Mouse (Mus musculus): Measurements from ENCODE around the gene Kif5c. TPM values are rescaled to one million over a fixed set of nuclear protein-coding genes. Genes with fewer than 3 reads are reported as not detected.

Gene Kif5c
- polyA plus RNA-seq, 1 experiment, result 3.4 TPM

DNA sequence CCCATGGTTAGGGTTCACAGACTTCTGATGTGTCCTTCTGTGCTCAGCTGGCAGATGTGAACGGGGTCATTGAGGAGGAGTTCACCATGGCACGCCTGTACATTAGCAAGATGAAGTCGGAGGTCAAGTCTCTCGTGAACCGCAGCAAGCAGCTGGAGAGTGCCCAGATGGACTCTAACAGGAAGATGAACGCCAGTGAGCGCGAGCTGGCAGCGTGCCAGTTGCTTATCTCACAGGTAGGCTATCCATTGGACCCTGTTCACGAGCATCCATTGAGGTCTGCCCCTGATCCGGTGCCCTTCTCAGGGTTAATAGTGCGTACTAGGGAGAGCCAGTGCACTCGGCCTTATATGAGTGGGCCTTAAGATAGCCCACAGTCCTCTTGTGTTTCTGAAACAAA lies 116.3 kb downstream of the Kif5c start:
- no peaks in the 10 kb centered on the region for H3K79me3 ChIP-seq (ENCODE audit: low read depth)
- no peak for TF ChIP-seq CEBPB (IDR thresholded peaks at IDR 0.05; ENCODE audit: low read depth)
- no peak for TF ChIP-seq MYOD1 (IDR thresholded peaks at IDR 0.05; ENCODE audit: control insufficient read depth, insufficient read length, low read depth)
- no peak for TF ChIP-seq CTCF (IDR thresholded peaks at IDR 0.05; ENCODE audit: control insufficient read depth, insufficient read depth, insufficient read length)
- TF ChIP-seq USF1 (IDR thresholded peaks at IDR 0.05; ENCODE audit: low read depth), result no peak
- TF ChIP-seq FOSL1 (IDR thresholded peaks at IDR 0.05; ENCODE audit: insufficient read depth, low read length, poor library complexity, severe bottlenecking), result no peak
- no peak for TF ChIP-seq MAX (IDR thresholded peaks at IDR 0.05)
- no peak for TF ChIP-seq MYOG (IDR thresholded peaks at IDR 0.05; ENCODE audit: control insufficient read depth, extremely low read depth, insufficient read length)
- H3K79me2 ChIP-seq (ENCODE audit: control insufficient read depth, insufficient read depth), result no peaks in the 10 kb centered on the region
- H3K36me3 ChIP-seq (ENCODE audit: control insufficient read depth, insufficient read depth), result no peaks in the 10 kb centered on the region
- H3K4me3 ChIP-seq (ENCODE audit: insufficient read depth, poor library complexity, severe bottlenecking), result no peak overlapping the region
- no peaks in the 10 kb centered on the region for H3K27me3 ChIP-seq (ENCODE audit: control insufficient read depth, insufficient read depth, insufficient read length)
- H3ac ChIP-seq (ENCODE audit: control insufficient read depth, insufficient read length, low read depth), result no peak overlapping the region

DNA sequence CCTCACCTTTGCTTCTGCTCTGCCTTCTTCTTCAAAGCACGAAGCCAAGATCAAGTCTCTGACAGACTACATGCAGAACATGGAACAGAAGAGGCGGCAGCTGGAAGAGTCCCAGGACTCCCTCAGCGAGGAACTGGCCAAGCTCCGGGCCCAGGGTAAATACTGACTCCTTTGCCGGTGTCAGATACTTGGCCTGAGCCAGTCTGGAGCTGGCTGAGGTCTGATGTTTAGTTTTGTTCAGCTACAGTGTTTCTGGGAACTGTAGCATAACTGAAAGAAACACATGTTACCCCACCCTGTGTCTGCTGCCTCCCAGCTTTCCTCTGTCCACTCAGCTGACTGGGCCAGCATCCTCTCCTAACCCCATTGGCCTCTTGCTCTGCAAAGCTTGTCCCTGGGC lies 119.9 kb downstream of the Kif5c start:
- Histone ChIP-seq H3ac (ENCODE audit: control insufficient read depth, insufficient read length, low read depth) (no peak overlapping the region), H3K27me3 (ENCODE audit: control insufficient read depth, insufficient read depth, insufficient read length) (no peaks in the 10 kb centered on the region), H3K79me2 (ENCODE audit: control insufficient read depth, insufficient read depth) (no peaks in the 10 kb centered on the region), H3K79me3 (ENCODE audit: low read depth) (no peaks in the 10 kb centered on the region), H3K4me3 (ENCODE audit: insufficient read depth, poor library complexity, severe bottlenecking) (no peak overlapping the region), H3K36me3 (ENCODE audit: control insufficient read depth, insufficient read depth) (no peaks in the 10 kb centered on the region)
- TF ChIP-seq FOSL1 (IDR thresholded peaks at IDR 0.05; ENCODE audit: insufficient read depth, low read length, poor library complexity, severe bottlenecking) (no peak), MAX (IDR thresholded peaks at IDR 0.05) (no peak), MYOG (IDR thresholded peaks at IDR 0.05; ENCODE audit: control insufficient read depth, extremely low read depth, insufficient read length) (no peak), USF1 (IDR thresholded peaks at IDR 0.05; ENCODE audit: low read depth) (no peak), CEBPB (IDR thresholded peaks at IDR 0.05; ENCODE audit: low read depth) (no peak), CTCF (IDR thresholded peaks at IDR 0.05; ENCODE audit: control insufficient read depth, insufficient read depth, insufficient read length) (no peak), MYOD1 (IDR thresholded peaks at IDR 0.05; ENCODE audit: control insufficient read depth, insufficient read length, low read depth) (no peak)

DNA sequence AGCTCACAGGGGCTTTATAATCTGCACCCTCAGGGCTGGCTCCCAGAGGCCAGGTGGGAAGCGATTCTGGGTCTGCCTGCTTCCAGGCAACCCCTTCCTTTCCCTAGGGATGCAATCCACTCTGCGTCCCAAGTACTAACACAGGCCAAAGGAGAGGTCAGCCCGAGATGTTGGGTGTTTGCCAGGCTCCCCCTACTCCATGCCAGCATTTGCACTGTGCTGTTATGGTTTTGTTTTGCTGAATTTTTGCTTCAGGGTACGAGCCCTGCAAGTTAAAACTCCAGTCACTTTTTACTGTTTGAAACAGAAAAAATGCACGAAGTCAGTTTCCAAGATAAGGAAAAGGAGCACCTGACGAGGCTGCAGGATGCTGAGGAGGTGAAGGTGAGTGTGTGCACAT lies 121.9 kb downstream of the Kif5c start:
- no peak overlapping the region for H3K4me3 ChIP-seq (ENCODE audit: insufficient read depth, poor library complexity, severe bottlenecking)
- TF ChIP-seq MAX (IDR thresholded peaks at IDR 0.05) (no peak), USF1 (IDR thresholded peaks at IDR 0.05; ENCODE audit: low read depth) (no peak), FOSL1 (IDR thresholded peaks at IDR 0.05; ENCODE audit: insufficient read depth, low read length, poor library complexity, severe bottlenecking) (no peak), MYOD1 (IDR thresholded peaks at IDR 0.05; ENCODE audit: control insufficient read depth, insufficient read length, low read depth) (no peak), MYOG (IDR thresholded peaks at IDR 0.05; ENCODE audit: control insufficient read depth, extremely low read depth, insufficient read length) (no peak), CEBPB (IDR thresholded peaks at IDR 0.05; ENCODE audit: low read depth) (no peak), CTCF (IDR thresholded peaks at IDR 0.05; ENCODE audit: control insufficient read depth, insufficient read depth, insufficient read length) (no peak)
- no peaks in the 10 kb centered on the region for H3K36me3 ChIP-seq (ENCODE audit: control insufficient read depth, insufficient read depth)
- peak overlapping the region; percentile 33 for H3ac ChIP-seq (ENCODE audit: control insufficient read depth, insufficient read length, low read depth)
- no peaks in the 10 kb centered on the region for H3K79me2 ChIP-seq (ENCODE audit: control insufficient read depth, insufficient read depth)
- H3K27me3 ChIP-seq (ENCODE audit: control insufficient read depth, insufficient read depth, insufficient read length), result no peaks in the 10 kb centered on the region
- H3K79me3 ChIP-seq (ENCODE audit: low read depth), result no peaks in the 10 kb centered on the region

DNA sequence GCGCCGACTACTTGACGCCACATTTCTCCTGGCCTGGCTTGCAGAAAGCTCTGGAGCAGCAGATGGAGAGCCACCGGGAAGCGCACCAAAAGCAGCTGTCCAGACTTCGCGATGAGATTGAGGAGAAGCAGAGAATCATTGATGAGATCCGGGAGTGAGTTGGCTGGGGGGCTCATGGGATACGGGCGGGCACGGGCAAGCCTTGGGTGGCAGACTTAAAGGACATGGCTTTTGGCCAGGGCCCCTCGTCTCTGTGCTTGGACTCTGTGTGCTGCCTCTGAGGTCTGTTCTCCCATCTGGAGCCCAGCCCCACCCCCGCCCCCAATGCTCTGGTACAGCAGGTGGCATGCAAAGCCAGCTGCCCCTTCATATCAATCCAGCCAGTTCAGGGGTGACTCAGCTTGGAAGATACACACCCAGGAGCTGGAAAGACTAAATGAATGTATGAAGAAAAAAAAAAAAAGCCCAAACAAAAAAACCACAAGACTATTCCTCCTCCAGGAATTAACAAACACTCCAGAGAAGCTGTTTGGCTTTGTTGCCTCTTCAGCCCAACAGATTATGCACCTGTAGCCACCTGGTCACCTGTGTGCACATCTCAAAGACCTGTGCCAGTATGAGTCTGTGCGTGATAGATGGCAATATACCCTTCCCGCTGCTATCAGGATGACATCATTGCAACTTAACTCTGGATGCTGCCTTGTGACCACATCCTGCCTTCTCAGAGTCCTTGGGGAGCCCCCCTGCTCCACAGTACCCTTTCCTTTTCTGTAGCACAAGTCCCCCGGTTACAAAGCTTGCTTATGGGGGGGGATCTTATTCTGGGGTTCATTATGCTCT lies 123.0 kb downstream of the Kif5c start:
- Histone ChIP-seq H3K27me3 (ENCODE audit: control insufficient read depth, insufficient read depth, insufficient read length) (no peaks in the 10 kb centered on the region), H3K4me3 (ENCODE audit: insufficient read depth, poor library complexity, severe bottlenecking) (no peak overlapping the region), H3ac (ENCODE audit: control insufficient read depth, insufficient read length, low read depth) (peak overlapping the region; percentile 32), H3K79me3 (ENCODE audit: low read depth) (no peaks in the 10 kb centered on the region), H3K79me2 (ENCODE audit: control insufficient read depth, insufficient read depth) (no peaks in the 10 kb centered on the region), H3K36me3 (ENCODE audit: control insufficient read depth, insufficient read depth) (no peaks in the 10 kb centered on the region)
- no peak for TF ChIP-seq MYOG (IDR thresholded peaks at IDR 0.05; ENCODE audit: control insufficient read depth, extremely low read depth, insufficient read length)
- no peak for TF ChIP-seq FOSL1 (IDR thresholded peaks at IDR 0.05; ENCODE audit: insufficient read depth, low read length, poor library complexity, severe bottlenecking)
- TF ChIP-seq MAX (IDR thresholded peaks at IDR 0.05), result no peak
- TF ChIP-seq MYOD1 (IDR thresholded peaks at IDR 0.05; ENCODE audit: control insufficient read depth, insufficient read length, low read depth), result peak; percentile 89
- TF ChIP-seq CTCF (IDR thresholded peaks at IDR 0.05; ENCODE audit: control insufficient read depth, insufficient read depth, insufficient read length), result no peak
- peak; percentile 3 for TF ChIP-seq CEBPB (IDR thresholded peaks at IDR 0.05; ENCODE audit: low read depth)
- TF ChIP-seq USF1 (IDR thresholded peaks at IDR 0.05; ENCODE audit: low read depth), result no peak

DNA sequence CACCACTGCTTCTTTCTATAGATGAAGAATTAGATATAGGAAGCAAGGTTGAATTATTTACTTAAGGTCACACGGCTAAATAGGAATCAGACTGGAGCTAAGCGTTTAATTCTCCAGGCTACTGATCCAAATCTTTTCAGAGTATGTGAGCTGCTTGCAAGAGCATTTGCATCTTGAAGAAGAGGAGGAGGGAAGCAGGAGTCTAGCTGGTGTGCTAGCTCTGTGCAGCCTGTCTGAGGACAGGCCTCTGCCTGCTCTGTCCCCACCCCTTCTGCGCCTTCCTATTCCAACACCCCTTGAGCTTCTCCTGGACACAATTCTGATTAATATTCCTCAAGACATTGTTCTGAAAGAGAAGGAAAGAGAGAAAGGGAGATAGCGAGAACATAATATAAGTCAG lies 123.8 kb downstream of the Kif5c start:
- TF ChIP-seq MYOD1 (IDR thresholded peaks at IDR 0.05; ENCODE audit: control insufficient read depth, insufficient read length, low read depth) (no peak), USF1 (IDR thresholded peaks at IDR 0.05; ENCODE audit: low read depth) (no peak), FOSL1 (IDR thresholded peaks at IDR 0.05; ENCODE audit: insufficient read depth, low read length, poor library complexity, severe bottlenecking) (no peak), MYOG (IDR thresholded peaks at IDR 0.05; ENCODE audit: control insufficient read depth, extremely low read depth, insufficient read length) (no peak), CEBPB (IDR thresholded peaks at IDR 0.05; ENCODE audit: low read depth) (no peak), MAX (IDR thresholded peaks at IDR 0.05) (no peak), CTCF (IDR thresholded peaks at IDR 0.05; ENCODE audit: control insufficient read depth, insufficient read depth, insufficient read length) (no peak)
- Histone ChIP-seq H3K4me3 (ENCODE audit: insufficient read depth, poor library complexity, severe bottlenecking) (no peak overlapping the region), H3K27me3 (ENCODE audit: control insufficient read depth, insufficient read depth, insufficient read length) (no peaks in the 10 kb centered on the region), H3K79me2 (ENCODE audit: control insufficient read depth, insufficient read depth) (no peaks in the 10 kb centered on the region), H3K36me3 (ENCODE audit: control insufficient read depth, insufficient read depth) (no peaks in the 10 kb centered on the region), H3ac (ENCODE audit: control insufficient read depth, insufficient read length, low read depth) (peak overlapping the region; percentile 54), H3K79me3 (ENCODE audit: low read depth) (no peaks in the 10 kb centered on the region)

Data from C2C12 (cell line).